Mouse (Mus musculus) kidney, adult 2 months (tissue): ENCODE measurements around the gene 4930519P11Rik. TPM values are rescaled to one million over a fixed set of nuclear protein-coding genes. Genes with fewer than 3 reads are reported as not detected.
A peak's percentile ranks its signal among the peaks of the same experiment; 100 is the strongest.

Experiments
- DNase-seq: peaks from one replicate; pipeline ENCODE4 v3.0.0; 2021
- H3K27ac ChIP-seq: fragments of 200-500 bp; 2 replicates; pipeline ENCODE4 v1.5.1; 2012; ENCODE audit warnings: low read depth, low read length, control low read depth, inconsistent platforms; ENCODE audit not compliant: insufficient read depth
- H3K27me3 ChIP-seq: fragments of 200-500 bp; replicated peaks from 2 replicates; pipeline ENCODE4 v1.6.1; 2012; ENCODE audit warnings: mild to moderate bottlenecking, moderate library complexity, low read length, inconsistent platforms; ENCODE audit not compliant: control insufficient read depth, insufficient read depth
- H3K36me3 ChIP-seq: fragments of 200-500 bp; 2 replicates; pipeline ENCODE4 v1.6.1; 2012; ENCODE audit warnings: mild to moderate bottlenecking, moderate library complexity, low read length, inconsistent platforms; ENCODE audit not compliant: control insufficient read depth, insufficient read depth
- H3K4me1 ChIP-seq: fragments of 200-500 bp; 2 replicates; pipeline ENCODE4 v1.6.1; 2011; ENCODE audit warnings: low read length; ENCODE audit not compliant: control insufficient read depth, insufficient read depth
- H3K4me3 ChIP-seq: fragments of 200-500 bp; 2 replicates; pipeline ENCODE4 v1.5.1; 2011; ENCODE audit warnings: mild to moderate bottlenecking, low read depth, low read length, control low read depth; ENCODE audit not compliant: insufficient read depth
- CTCF ChIP-seq: fragments of 200-500 bp; conservative IDR thresholded peaks from 2 replicates; pipeline ENCODE4 v1.5.1; 2011; ENCODE audit warnings: low read depth, mild to moderate bottlenecking, control low read depth, low read length, moderate library complexity, mixed read lengths; ENCODE audit not compliant: insufficient read depth, insufficient read length
- POLR2A ChIP-seq: fragments of 200-500 bp; IDR thresholded peaks from one replicate; pipeline ENCODE4 v1.6.1; 2011; ENCODE audit warnings: low read depth, low read length, control low read depth
- WGBS: fragments of 180-500 bp; shearing (Covaris S2); methylation state at CpG from one replicate; pipeline ENCODE4 v1.1.7; 2018; 5-methylcytosine and 5-hydroxymethylcytosine counted together
- polyA plus RNA-seq: library from polyadenylated mRNA; depleted of rRNA; stranded (reverse); fragments of >200 nt; gene quantifications from 2 replicates; pipeline ENCODE4 v1.2.3, GENCODE M21; 2012

The 4930519P11Rik gene
- polyA plus RNA-seq, 1 experiment = 0.86 TPM

- Histone ChIP-seq H3K4me1 (no peaks in the 10 kb centered on the region), H3K36me3 (0 out of 2 replicates have a peak, but pooled peaks cover 3% of the 10 kb centered on the region), H3K27me3 (no peaks in the 10 kb centered on the region), H3K27ac (no peak overlapping the region), H3K4me3 (no peak overlapping the region)
- TF ChIP-seq CTCF (no peak), POLR2A (no peak)
- 88% methylated on average over 5 of the region's 5 CpGs for WGBS
- no peak for DNase-seq
Observed at GRCm38 (mm10) chr2:154630531-154630930, 17.3 kb upstream of the 4930519P11Rik start.

- H3K36me3 ChIP-seq = no peaks in the 10 kb centered on the region
- no peak for DNase-seq
- H3K4me1 ChIP-seq = no peaks in the 10 kb centered on the region
- TF ChIP-seq CTCF = no peak
- no peak for TF ChIP-seq POLR2A
- no peak overlapping the region for H3K4me3 ChIP-seq
- H3K27ac ChIP-seq = no peak overlapping the region
- no peaks in the 10 kb centered on the region for H3K27me3 ChIP-seq
Observed at GRCm38 (mm10) chr2:154624137-154624536, 10.9 kb upstream of the 4930519P11Rik start.

GRCm38 (mm10) chr2:154621684-154622083, 8.4 kb upstream of the 4930519P11Rik start:
- WGBS = 52% methylated on average over 5 of the region's 5 CpGs
- Histone ChIP-seq H3K4me1 (no peaks in the 10 kb centered on the region), H3K27me3 (no peaks in the 10 kb centered on the region), H3K27ac (no peak overlapping the region), H3K4me3 (no peak overlapping the region), H3K36me3 (no peaks in the 10 kb centered on the region)
- DNase-seq = peak; percentile 63
- no peak for TF ChIP-seq POLR2A
- TF ChIP-seq CTCF = peak; percentile 34; the same call in 1 of the 2 replicates

GRCm38 (mm10) chr2:154617061-154617460, 3.8 kb upstream of the 4930519P11Rik start:
- 93% methylated on average over 3 of the region's 3 CpGs for WGBS

GRCm38 (mm10) chr2:154615674-154616073, 2.4 kb upstream of the 4930519P11Rik start:
- TF ChIP-seq CTCF (no peak), POLR2A (no peak)
- Histone ChIP-seq H3K4me1 (peaks cover 7% of the 10 kb centered on the region; the same call in 1 of the 2 replicates), H3K27me3 (no peaks in the 10 kb centered on the region), H3K4me3 (no peak overlapping the region), H3K27ac (peak overlapping the region; percentile 74; the same call in 1 of the 2 replicates), H3K36me3 (no peaks in the 10 kb centered on the region)
- no peak for DNase-seq
- WGBS = 69% methylated on average over 5 of the region's 5 CpGs

More at GRCm38 (mm10) chr2:154617061-154617460, 3.8 kb upstream of the 4930519P11Rik start:
- no peak for DNase-seq
- no peak for TF ChIP-seq POLR2A
- TF ChIP-seq CTCF = no peak
- Histone ChIP-seq H3K36me3 (no peaks in the 10 kb centered on the region), H3K4me3 (no peak overlapping the region), H3K27ac (no peak overlapping the region), H3K4me1 (peaks cover 7% of the 10 kb centered on the region; the same call in 1 of the 2 replicates), H3K27me3 (no peaks in the 10 kb centered on the region)

GRCm38 (mm10) chr2:154614841-154615576, 1.8 kb upstream of the 4930519P11Rik start:
- H3K27ac ChIP-seq = peak overlapping the region; percentile 74

GRCm38 (mm10) chr2:154609050-154609767, 4.0 kb downstream of the 4930519P11Rik start:
- no peak for DNase-seq
- H3K27me3 ChIP-seq = no peaks in the 10 kb centered on the region
- peaks cover 8% of the 10 kb centered on the region; the same call in 1 of the 2 replicates for H3K4me1 ChIP-seq
- no peak overlapping the region for H3K27ac ChIP-seq
- 67% methylated on average over 10 of the region's 10 CpGs for WGBS
- no peaks in the 10 kb centered on the region for H3K36me3 ChIP-seq
- TF ChIP-seq CTCF (no peak), POLR2A (no peak)
- no peak overlapping the region for H3K4me3 ChIP-seq

More at GRCm38 (mm10) chr2:154614841-154615576, 1.8 kb upstream of the 4930519P11Rik start:
- Histone ChIP-seq H3K27me3 (no peaks in the 10 kb centered on the region), H3K36me3 (no peaks in the 10 kb centered on the region), H3K4me1 (peaks cover 7% of the 10 kb centered on the region; the same call in 1 of the 2 replicates), H3K4me3 (peak overlapping the region; percentile 9)
- WGBS = 42% methylated on average over 19 of the region's 19 CpGs
- TF ChIP-seq POLR2A (no peak), CTCF (no peak)
- peak; percentile 39 for DNase-seq
